Mouse (Mus musculus): ENCODE results near the gene Bcl3. TPM values are rescaled to one million over a fixed set of nuclear protein-coding genes. Genes with fewer than 3 reads are reported as not detected.

Bcl3 gene
- total RNA-seq, 2 experiments from 2014 or later: 15.5 TPM; not detected in 1

- no peak for ATAC-seq (replicated peaks; ENCODE audit: low FRiP score, poor library complexity, severe bottlenecking)
Observed at GRCm38 (mm10) chr7:19777049-19777723, 45.4 kb downstream of the Bcl3 start.

DNA sequence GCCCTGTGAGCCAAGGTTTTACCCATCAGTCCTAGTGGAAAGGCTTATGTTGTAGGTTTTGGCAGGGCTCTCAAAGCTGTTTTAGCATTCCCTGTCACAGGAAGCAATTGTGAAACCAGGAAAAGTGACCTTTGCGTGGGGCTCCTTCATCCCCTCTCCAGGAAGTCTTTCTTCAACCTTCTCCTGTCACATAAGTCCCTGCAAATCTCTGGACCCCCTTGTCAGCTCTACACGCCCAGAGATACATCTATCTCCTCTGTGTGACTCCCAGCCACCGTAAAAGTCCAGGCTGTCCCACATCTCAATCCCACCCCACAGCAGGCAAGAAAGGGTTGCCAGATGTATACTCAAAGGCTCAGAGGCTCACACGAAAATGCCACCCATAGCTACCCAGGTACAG is 50.9 kb downstream of the Bcl3 start:
- ATAC-seq (replicated peaks; ENCODE audit: low FRiP score, poor library complexity, severe bottlenecking): no peak

DNA sequence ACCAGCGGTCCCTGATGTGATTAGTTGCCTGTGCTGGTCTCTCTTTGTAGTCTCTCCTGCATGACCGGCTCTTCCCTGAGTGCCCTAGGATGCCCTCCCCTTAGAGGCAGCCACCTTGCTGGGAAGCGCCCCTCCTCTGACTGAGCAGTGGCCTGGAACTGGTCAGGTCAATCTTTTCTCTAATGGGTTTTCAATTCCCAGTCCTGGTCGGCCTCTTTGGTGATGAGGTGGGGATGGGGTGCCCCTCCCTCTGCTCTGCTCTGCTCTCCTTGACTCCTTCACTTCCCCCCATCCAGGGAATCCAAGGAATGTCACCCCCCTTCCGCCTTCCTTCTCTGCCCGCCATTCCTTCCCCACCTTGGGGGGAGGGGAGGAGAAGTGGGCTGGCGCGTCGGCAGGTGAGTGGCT is 51.6 kb downstream of the Bcl3 start, which contains the start of gene Bcam:
Bcam (minus strand) TSS at position 33 of the 408 bp plus-strand sequence.
- ATAC-seq (replicated peaks; ENCODE audit: low FRiP score, poor library complexity, severe bottlenecking): no peak

DNA sequence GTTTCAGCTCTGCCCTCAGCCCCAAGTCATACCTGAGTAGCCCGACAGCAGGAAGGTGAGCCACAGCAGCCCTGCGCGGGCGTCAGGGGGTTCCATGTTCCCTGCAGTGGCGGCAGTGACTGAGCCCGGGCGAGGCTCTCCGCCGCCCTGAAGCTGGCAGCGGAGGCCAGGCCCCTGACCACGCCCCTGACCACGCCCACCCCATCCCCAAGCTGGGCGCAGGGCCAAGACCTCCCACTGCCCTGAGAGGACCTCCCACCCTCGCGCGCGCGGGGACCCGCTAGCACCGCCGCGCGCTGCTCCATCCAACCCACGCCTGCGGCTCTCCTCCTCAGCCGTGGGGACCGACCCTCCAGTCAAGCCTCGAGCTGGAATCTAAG is 52.2 kb downstream of the Bcl3 start:
- no peak for ATAC-seq (replicated peaks; ENCODE audit: low FRiP score, poor library complexity, severe bottlenecking)

DNA sequence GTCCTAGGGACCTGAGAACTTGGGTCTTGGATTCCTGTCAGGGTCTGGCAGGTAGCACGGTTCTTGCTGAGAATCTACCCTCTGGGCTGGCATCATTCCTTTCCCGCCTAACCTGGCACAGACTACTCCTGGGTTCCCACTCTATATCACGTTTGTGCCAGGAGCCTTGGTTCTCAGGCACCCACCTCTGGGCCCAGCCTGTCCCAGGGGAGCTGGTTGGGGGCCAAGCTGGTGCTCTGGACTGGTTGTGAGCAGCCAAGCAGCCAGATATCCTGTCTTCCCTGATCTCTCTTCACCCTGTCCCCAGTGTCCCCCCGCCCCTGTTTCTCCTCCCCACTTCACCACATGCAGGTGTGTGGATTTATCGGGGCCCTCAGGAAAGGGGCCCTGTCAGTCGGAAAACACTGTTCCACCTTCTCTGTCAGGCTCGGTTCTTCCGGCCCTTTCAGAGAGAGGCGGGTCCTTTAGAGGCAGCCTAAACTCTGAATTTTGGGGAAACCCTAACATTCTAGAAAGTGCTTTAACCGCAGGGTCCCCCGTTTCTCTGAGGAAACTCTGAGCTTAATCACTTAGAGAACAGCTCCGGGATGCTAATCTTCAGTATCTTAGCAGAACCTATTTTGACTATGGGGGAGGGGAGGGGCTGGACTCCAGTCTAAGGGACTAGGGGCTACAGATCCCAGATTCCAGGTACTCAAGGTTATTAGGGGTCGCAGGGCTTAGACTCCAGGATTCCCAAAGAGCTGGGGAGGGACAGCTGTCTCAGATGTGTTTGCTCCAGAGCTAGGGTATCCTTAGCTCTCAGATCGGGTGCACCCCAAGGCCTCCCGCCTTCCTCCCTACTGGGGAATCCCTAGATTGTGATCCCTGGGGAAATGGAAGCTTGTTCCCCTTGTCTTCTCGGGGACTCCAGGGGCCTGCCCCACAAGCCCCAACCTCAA is 52.9 kb downstream of the Bcl3 start:
- ATAC-seq (replicated peaks; ENCODE audit: low FRiP score, poor library complexity, severe bottlenecking): no peak

GRCm38 (mm10) chr7:19769001-19769400 is 53.6 kb downstream of the Bcl3 start:
- ATAC-seq (replicated peaks; ENCODE audit: low FRiP score, poor library complexity, severe bottlenecking): no peak

- no peak for ATAC-seq (replicated peaks; ENCODE audit: low FRiP score, poor library complexity, severe bottlenecking)
Observed at GRCm38 (mm10) chr7:19768251-19768650, 54.3 kb downstream of the Bcl3 start.

DNA sequence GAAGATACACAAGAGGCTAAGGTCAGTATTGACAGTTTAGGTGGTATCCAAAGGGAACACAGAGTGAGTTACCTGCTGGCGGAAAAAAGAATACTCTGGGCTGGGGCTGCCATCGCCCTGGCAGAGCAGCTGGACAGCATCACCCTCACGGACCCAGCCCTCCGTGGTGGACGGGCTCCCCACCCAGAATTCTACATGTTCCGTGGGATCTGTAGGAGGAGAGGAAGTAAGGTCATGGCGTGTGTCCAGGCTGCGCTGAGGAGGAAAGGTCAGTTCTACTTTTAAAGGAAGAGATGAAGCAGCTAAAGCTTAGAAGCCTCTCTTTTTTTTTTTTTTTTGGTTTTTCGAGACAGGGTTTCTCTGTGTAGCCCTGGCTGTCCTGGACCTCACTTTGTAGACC is 58.0 kb downstream of the Bcl3 start:
- ATAC-seq (replicated peaks; ENCODE audit: low FRiP score, poor library complexity, severe bottlenecking): no peak

DNA sequence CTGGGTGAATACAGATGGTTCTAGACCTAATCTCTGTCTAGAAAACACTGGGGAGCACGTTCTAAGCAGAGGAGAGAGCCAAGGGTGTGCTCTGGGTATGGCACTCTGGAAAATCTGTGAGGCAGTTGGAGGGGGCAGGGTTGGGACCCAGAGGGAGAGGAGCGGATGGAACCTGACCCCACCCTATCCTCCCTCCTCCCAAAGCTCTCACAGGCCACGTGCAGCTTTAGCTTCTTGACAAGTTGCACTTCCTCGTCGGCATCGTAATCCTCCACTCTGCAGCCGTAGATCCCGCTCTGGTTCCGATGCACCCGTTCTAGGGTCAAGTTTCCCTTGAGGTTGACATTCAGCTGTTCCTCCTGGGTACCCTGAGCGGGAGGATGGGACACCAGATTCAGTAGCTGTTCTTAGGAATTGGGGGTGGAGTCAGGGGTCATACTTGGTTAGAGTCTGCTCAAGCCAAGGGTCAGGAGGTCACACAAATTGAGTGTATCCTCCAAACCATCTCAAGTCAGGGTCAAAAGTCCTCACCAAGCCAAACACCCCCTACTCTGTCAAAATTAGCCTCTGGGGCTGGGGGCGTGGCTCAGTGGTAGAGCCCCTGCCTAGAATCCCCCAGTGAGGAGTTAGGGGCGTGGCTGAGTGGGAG is 58.6 kb downstream of the Bcl3 start:
- ATAC-seq (replicated peaks; ENCODE audit: low FRiP score, poor library complexity, severe bottlenecking): no peak

DNA sequence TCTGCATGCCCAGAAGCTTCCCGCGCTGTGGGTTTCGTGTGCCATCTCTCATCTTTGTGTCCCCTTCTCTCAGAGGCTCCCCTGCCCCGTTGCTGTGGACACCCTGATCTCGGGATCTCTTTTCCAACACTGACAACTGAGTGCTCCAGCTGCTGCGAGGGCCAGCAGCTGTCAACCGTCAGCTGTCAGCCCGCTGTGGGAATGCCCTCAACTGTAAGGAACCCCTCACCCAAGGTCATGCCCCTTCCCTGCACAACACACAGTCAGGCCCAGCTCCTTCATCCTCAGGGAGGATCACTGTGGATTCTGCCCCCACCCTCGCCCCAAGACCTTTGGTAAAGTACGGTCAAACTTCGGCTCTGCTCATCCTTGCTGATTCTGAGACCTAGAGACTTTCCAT is 60.3 kb downstream of the Bcl3 start:
- ATAC-seq (replicated peaks; ENCODE audit: low FRiP score, poor library complexity, severe bottlenecking): no peak

DNA sequence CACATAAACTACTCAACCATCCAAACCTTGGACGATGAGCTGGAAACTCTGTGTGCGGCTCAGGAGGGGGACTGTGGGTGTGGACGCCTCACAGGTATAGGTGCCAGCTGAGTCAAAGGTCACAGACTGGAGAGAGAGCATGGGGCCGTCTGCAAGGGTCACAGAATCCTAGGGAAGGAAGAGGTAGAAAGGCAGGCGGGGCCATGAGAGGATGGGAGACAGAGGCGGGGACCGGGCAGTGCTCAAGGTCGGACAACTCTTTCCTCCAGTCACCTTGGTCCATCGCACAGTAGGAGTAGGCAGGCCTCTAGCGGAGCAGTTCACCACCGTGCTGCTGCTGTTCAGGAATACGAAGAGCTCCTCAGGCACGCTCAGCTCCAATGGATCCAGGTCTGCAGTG is 62.5 kb downstream of the Bcl3 start:
- ATAC-seq (replicated peaks; ENCODE audit: low FRiP score, poor library complexity, severe bottlenecking): no peak

DNA sequence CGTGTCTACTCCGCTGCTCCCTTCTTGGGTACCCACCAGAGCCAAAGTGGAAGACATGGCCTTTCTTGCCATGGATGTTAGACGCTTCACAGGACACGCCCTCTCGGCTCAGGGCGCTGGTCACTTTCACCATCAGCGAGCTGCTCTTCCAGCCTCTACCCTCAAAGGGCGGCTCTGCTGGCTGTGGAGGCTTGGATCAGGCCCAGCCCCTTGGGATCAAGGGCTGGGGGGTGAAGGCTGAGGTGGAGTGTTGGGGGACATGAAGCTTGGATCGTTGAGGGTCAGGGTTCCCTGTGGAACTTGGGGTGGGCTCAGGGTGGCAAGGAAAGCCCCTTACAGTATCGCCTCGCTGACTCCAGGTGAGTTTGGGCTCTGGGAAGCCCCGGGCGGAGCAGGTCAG is 63.9 kb downstream of the Bcl3 start:
- ATAC-seq (replicated peaks; ENCODE audit: low FRiP score, poor library complexity, severe bottlenecking): no peak

Other genes with a start within 250 kb of the Bcl3 start
- not detected in 2 replicates for gene Zfp296, start 245.5 kb downstream of the Bcl3 start, total RNA-seq (2015; ENCODE audit: low replicate concordance)
- 1.7 TPM in 1 of 2 replicates, not detected in the other for gene Zfp296, start 245.5 kb downstream of the Bcl3 start, total RNA-seq (2017; ENCODE audit: low replicate concordance)
- 78.9 and 80.1 TPM in 2 replicates for gene Gemin7, start 245.2 kb downstream of the Bcl3 start, total RNA-seq (2015; ENCODE audit: low replicate concordance)
- gene Gemin7, start 245.2 kb downstream of the Bcl3 start, total RNA-seq (2017; ENCODE audit: low replicate concordance): 19.6 and 26.4 TPM in 2 replicates
- 12.3 and 14.3 TPM in 2 replicates for gene Clasrp, start 218.3 kb downstream of the Bcl3 start, total RNA-seq (2015; ENCODE audit: low replicate concordance)
- gene Clasrp, start 218.3 kb downstream of the Bcl3 start, total RNA-seq (2017; ENCODE audit: low replicate concordance): 19.9 and 45.4 TPM in 2 replicates
- 1.7 and 3.2 TPM in 2 replicates for gene Relb, start 193.3 kb downstream of the Bcl3 start, total RNA-seq (2015; ENCODE audit: low replicate concordance)
- gene Relb, start 193.3 kb downstream of the Bcl3 start, total RNA-seq (2017; ENCODE audit: low replicate concordance): 4.0 TPM in 1 of 2 replicates, not detected in the other
- gene Clptm1, start 157.7 kb downstream of the Bcl3 start, total RNA-seq (2015; ENCODE audit: low replicate concordance): 34.8 and 90.5 TPM in 2 replicates
- 34.0 and 34.3 TPM in 2 replicates for gene Clptm1, start 157.7 kb downstream of the Bcl3 start, total RNA-seq (2017; ENCODE audit: low replicate concordance)
- 8.0 and 22.7 TPM in 2 replicates for gene Apoc2, start 144.8 kb downstream of the Bcl3 start, total RNA-seq (2015; ENCODE audit: low replicate concordance)
- gene Apoc2, start 144.8 kb downstream of the Bcl3 start, total RNA-seq (2017; ENCODE audit: low replicate concordance): not detected in 2 replicates
- not detected in 2 replicates for gene Gm44805, start 141.3 kb downstream of the Bcl3 start, total RNA-seq (2015; ENCODE audit: low replicate concordance)
- gene Gm44805, start 141.3 kb downstream of the Bcl3 start, total RNA-seq (2017; ENCODE audit: low replicate concordance): not detected in 2 replicates
- gene Apoc4, start 141.3 kb downstream of the Bcl3 start, total RNA-seq (2015; ENCODE audit: low replicate concordance): not detected in 2 replicates
- gene Apoc4, start 141.3 kb downstream of the Bcl3 start, total RNA-seq (2017; ENCODE audit: low replicate concordance): not detected in 2 replicates
- gene Apoc1, start 130.1 kb downstream of the Bcl3 start, total RNA-seq (2015; ENCODE audit: low replicate concordance): 28.1 TPM in 1 of 2 replicates, not detected in the other
- not detected in 2 replicates for gene Apoc1, start 130.1 kb downstream of the Bcl3 start, total RNA-seq (2017; ENCODE audit: low replicate concordance)
- gene Apoe, start 123.6 kb downstream of the Bcl3 start, total RNA-seq (2015; ENCODE audit: low replicate concordance): 49.9 and 66.0 TPM in 2 replicates
- gene Apoe, start 123.6 kb downstream of the Bcl3 start, total RNA-seq (2017; ENCODE audit: low replicate concordance): 260 and 282 TPM in 2 replicates
- 14.7 and 16.9 TPM in 2 replicates for gene Tomm40, start 107.3 kb downstream of the Bcl3 start, total RNA-seq (2015; ENCODE audit: low replicate concordance)
- gene Tomm40, start 107.3 kb downstream of the Bcl3 start, total RNA-seq (2017; ENCODE audit: low replicate concordance): 8.9 and 10.4 TPM in 2 replicates
- not detected in 2 replicates for gene Nectin2, start 72.3 kb downstream of the Bcl3 start, total RNA-seq (2015; ENCODE audit: low replicate concordance)
- 0.64 TPM in 1 of 2 replicates, not detected in the other for gene Nectin2, start 72.3 kb downstream of the Bcl3 start, total RNA-seq (2017; ENCODE audit: low replicate concordance)
- not detected in 2 replicates for gene Bcam, start 51.8 kb downstream of the Bcl3 start, total RNA-seq (2015; ENCODE audit: low replicate concordance)
- not detected in 2 replicates for gene Bcam, start 51.8 kb downstream of the Bcl3 start, total RNA-seq (2017; ENCODE audit: low replicate concordance)
- gene Cblc, start 26.0 kb downstream of the Bcl3 start, total RNA-seq (2015; ENCODE audit: low replicate concordance): not detected in 2 replicates
- gene Cblc, start 26.0 kb downstream of the Bcl3 start, total RNA-seq (2017; ENCODE audit: low replicate concordance): not detected in 2 replicates
- not detected in 2 replicates for gene Gm19345, start 29.2 kb upstream of the Bcl3 start, total RNA-seq (2015; ENCODE audit: low replicate concordance)
- gene Gm19345, start 29.2 kb upstream of the Bcl3 start, total RNA-seq (2017; ENCODE audit: low replicate concordance): not detected in 2 replicates
- gene Ceacam16, start 38.5 kb upstream of the Bcl3 start, total RNA-seq (2015; ENCODE audit: low replicate concordance): not detected in 2 replicates
- not detected in 2 replicates for gene Ceacam16, start 38.5 kb upstream of the Bcl3 start, total RNA-seq (2017; ENCODE audit: low replicate concordance)
- not detected in 2 replicates for gene Ceacam19, start 65.2 kb upstream of the Bcl3 start, total RNA-seq (2015; ENCODE audit: low replicate concordance)
- gene Ceacam19, start 65.2 kb upstream of the Bcl3 start, total RNA-seq (2017; ENCODE audit: low replicate concordance): not detected in 2 replicates
- 0.72 TPM in 1 of 2 replicates, not detected in the other for gene Pvr, start 98.4 kb upstream of the Bcl3 start, total RNA-seq (2015; ENCODE audit: low replicate concordance)
- 0.13 and 2.0 TPM in 2 replicates for gene Pvr, start 98.4 kb upstream of the Bcl3 start, total RNA-seq (2017; ENCODE audit: low replicate concordance)
- gene Igsf23, start 128.0 kb upstream of the Bcl3 start, total RNA-seq (2015; ENCODE audit: low replicate concordance): not detected in 2 replicates
- 2.4 TPM in 1 of 2 replicates, not detected in the other for gene Igsf23, start 128.0 kb upstream of the Bcl3 start, total RNA-seq (2017; ENCODE audit: low replicate concordance)
- not detected in 2 replicates for gene Ceacam20, start 142.6 kb upstream of the Bcl3 start, total RNA-seq (2015; ENCODE audit: low replicate concordance)
- gene Ceacam20, start 142.6 kb upstream of the Bcl3 start, total RNA-seq (2017; ENCODE audit: low replicate concordance): not detected in 2 replicates
- not detected in 2 replicates for gene Nlrp9b, start 168.7 kb upstream of the Bcl3 start, total RNA-seq (2015; ENCODE audit: low replicate concordance)
- not detected in 2 replicates for gene Nlrp9b, start 168.7 kb upstream of the Bcl3 start, total RNA-seq (2017; ENCODE audit: low replicate concordance)

Data from erythroid progenitor cell, adult 5-6 weeks (primary cell).